Mouse (Mus musculus) hindbrain, embryonic 14.5 days (tissue): ENCODE results near the gene Mrpl20. TPM values are rescaled to one million over a fixed set of nuclear protein-coding genes. Genes with fewer than 3 reads are reported as not detected.
A peak's percentile ranks its signal among the peaks of the same experiment; 100 is the strongest.

Experiments
- ATAC-seq: fragments of 200-750 bp; cut with Nextera tagmentation; 2 replicates; pipeline ENCODE4 v1.8.0; 2017; ENCODE audit warnings: moderate number of reproducible peaks, mild to moderate bottlenecking, moderate TSS enrichment, moderate library complexity; ENCODE audit not compliant: low FRiP score
- DNase-seq: peaks from one replicate; pipeline ENCODE4 v3.0.0-alpha.2; 2015; ENCODE audit warnings: low spot score
- H3K27ac ChIP-seq: fragments of 300-500 bp; sonication (generic); 2 replicates; pipeline ENCODE4 v1.5.1; 2014; ENCODE audit warnings: mild to moderate bottlenecking, moderate library complexity
- H3K27me3 ChIP-seq: fragments of 300-500 bp; sonication (generic); 2 replicates; pipeline ENCODE4 v1.6.1; 2014; ENCODE audit warnings: mild to moderate bottlenecking, low read length, mixed read lengths; ENCODE audit not compliant: control insufficient read depth, insufficient read depth
- H3K36me3 ChIP-seq: fragments of 300-500 bp; sonication (generic); replicated peaks from 2 replicates; pipeline ENCODE4 v1.6.1; 2014; ENCODE audit not compliant: control insufficient read depth, insufficient read depth
- H3K4me1 ChIP-seq: fragments of 300-500 bp; sonication (generic); replicated peaks from 2 replicates; pipeline ENCODE4 v1.6.1; 2014; ENCODE audit warnings: antibody characterized with exemption, low read length, mixed read lengths; ENCODE audit not compliant: control insufficient read depth, insufficient read depth
- H3K4me2 ChIP-seq: fragments of 300-500 bp; sonication (generic); replicated peaks from 2 replicates; pipeline ENCODE4 v1.6.1; 2014; ENCODE audit warnings: mild to moderate bottlenecking, moderate library complexity
- H3K4me3 ChIP-seq: fragments of 300-500 bp; sonication (generic); replicated peaks from 2 replicates; pipeline ENCODE4 v1.5.1; 2014; ENCODE audit warnings: mild to moderate bottlenecking, low read length
- H3K9ac ChIP-seq: fragments of 300-500 bp; sonication (generic); 2 replicates; pipeline ENCODE4 v1.6.1; 2014
- H3K9me3 ChIP-seq: fragments of 300-500 bp; sonication (generic); 2 replicates; pipeline ENCODE4 v1.6.1; 2016; ENCODE audit warnings: low read length; ENCODE audit not compliant: control insufficient read depth
- WGBS: fragments of 180-500 bp; shearing (Covaris S2); extraction: QIAGEN DNeasy Blood & Tissue Kit; methylation state at CpG from one replicate; pipeline ENCODE4 v1.1.7; 2014; 5-methylcytosine and 5-hydroxymethylcytosine counted together
- microRNA-seq: library from miRNA; unstranded; fragments of <30 nt; microRNA quantifications from one replicate; pipeline ENCODE4, GENCODE M21; 2016
- polyA plus RNA-seq: library from polyadenylated mRNA; unstranded; fragments of >200 nt; fragmentation: Nextera tagmentation; extraction: Ambion mirVana; gene quantifications from 2 replicates; pipeline ENCODE4 v1.2.1, GENCODE M21; 2014

The Mrpl20 gene
- polyA plus RNA-seq, 1 experiment from 2014 or later, result 267 TPM

DNA sequence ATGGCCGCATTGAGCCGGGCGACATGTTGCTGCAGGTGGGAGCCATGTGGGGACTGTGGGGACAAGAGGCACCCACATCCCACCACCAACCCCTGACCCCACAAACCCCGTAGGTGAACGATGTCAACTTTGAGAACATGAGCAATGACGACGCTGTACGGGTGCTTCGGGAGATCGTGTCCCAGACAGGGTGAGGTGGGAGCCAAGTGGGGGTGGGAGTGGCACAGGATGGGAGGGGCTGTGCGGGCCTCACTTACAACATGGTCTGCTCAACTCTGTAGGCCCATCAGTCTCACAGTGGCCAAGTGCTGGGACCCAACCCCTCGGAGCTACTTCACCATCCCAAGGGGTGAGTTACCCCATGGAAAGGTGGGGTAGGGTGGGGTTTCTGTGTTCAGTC, 52.3 kb downstream of the Mrpl20 start:
- H3K36me3 ChIP-seq, result peaks cover 59% of the 10 kb centered on the region
- whole genome bisulfite sequencing, result 98% methylated on average over 12 of the region's 12 CpGs

DNA sequence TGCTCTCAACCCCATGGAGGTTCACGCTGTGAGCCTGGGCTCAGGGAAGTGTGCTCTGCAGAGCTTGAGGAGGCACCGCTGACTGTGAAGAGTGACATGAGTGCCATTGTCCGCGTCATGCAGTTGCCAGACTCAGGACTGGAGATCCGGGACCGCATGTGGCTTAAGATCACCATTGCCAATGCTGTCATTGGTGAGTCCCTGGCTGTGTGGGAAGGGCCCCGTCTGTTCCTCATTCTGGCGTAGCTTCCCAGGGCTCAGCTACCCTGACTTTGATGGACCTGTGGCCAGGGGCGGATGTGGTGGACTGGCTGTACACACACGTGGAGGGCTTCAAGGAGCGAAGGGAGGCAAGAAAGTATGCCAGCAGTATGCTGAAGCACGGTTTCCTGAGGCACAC, 53.4 kb downstream of the Mrpl20 start:
- Histone ChIP-seq H3K4me2 (no peak overlapping the region), H3K4me3 (no peak overlapping the region), H3K27ac (no peak overlapping the region), H3K27me3 (no peaks in the 10 kb centered on the region), H3K36me3 (peaks cover 69% of the 10 kb centered on the region), H3K9me3 (no peaks in the 10 kb centered on the region), H3K4me1 (no peaks in the 10 kb centered on the region), H3K9ac (no peak overlapping the region)
- DNase-seq (no peak), ATAC-seq (no peak)
- 90% methylated on average over 12 of the region's 12 CpGs for WGBS

More for the DNA sequence above, 52.3 kb downstream of the Mrpl20 start:
- Histone ChIP-seq H3K27me3 (no peaks in the 10 kb centered on the region), H3K4me2 (no peak overlapping the region), H3K4me3 (no peak overlapping the region), H3K27ac (no peak overlapping the region), H3K9ac (no peak overlapping the region), H3K9me3 (no peaks in the 10 kb centered on the region), H3K4me1 (peaks cover 4% of the 10 kb centered on the region; the same call in 1 of the 2 replicates)
- DNase-seq, result no peak
- 0 out of 2 replicates have a peak, but pooled peaks have one; percentile 7 for ATAC-seq

DNA sequence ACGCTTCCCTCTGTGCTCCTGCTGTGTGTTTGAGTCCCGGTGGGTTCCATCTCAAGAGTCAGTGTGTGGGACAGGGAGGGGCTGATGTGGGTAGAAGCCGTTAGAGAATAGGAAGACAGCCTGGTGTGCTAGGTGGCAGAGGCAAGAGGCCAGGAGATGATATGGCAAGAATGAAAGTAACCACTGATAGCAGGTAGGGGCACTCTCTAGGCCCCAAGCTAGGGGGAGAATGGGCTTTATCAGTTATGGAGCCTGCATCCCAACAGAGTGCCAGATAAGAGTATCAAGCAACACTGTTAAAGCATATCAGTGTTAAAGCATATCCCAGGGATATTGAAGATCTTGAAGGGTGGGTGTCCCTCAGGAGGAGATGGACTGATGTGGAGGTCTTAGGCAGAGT, 54.2 kb downstream of the Mrpl20 start:
- H3K4me3 ChIP-seq, result no peak overlapping the region
- DNase-seq (no peak), ATAC-seq (no peak)
- H3K27ac ChIP-seq, result no peak overlapping the region
- H3K27me3 ChIP-seq, result no peaks in the 10 kb centered on the region
- no peaks in the 10 kb centered on the region for H3K4me1 ChIP-seq
- H3K9ac ChIP-seq, result no peak overlapping the region
- WGBS, result 86% methylated on average over 3 of the region's 3 CpGs
- H3K4me2 ChIP-seq, result no peak overlapping the region
- H3K9me3 ChIP-seq, result no peaks in the 10 kb centered on the region
- peaks cover 77% of the 10 kb centered on the region for H3K36me3 ChIP-seq

DNA sequence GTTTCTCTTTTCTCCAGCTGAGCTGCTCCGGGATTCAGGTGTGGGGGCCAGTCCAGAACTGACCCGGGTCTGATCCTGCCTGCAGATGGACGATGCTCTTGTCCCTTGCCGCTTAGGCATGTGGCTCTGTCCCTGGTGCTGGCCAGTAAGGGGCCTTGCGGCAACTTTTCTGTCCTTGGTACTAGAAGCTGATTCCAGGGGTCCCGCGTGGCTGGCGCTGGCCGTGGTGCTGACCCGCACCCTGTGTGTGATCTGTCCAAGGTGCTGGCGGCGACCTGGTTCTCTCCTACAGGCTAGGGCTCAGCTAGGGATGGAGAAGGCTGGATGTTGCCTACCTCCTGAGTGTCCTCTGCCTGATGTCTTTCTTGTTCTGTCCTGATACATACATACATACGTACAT, 56.6 kb downstream of the Mrpl20 start:
- Histone ChIP-seq H3K4me1 (no peaks in the 10 kb centered on the region), H3K9ac (no peak overlapping the region), H3K27me3 (no peaks in the 10 kb centered on the region), H3K9me3 (no peaks in the 10 kb centered on the region), H3K4me2 (no peak overlapping the region), H3K4me3 (no peak overlapping the region), H3K36me3 (peaks cover 78% of the 10 kb centered on the region), H3K27ac (no peak overlapping the region)
- no peak for ATAC-seq
- no peak for DNase-seq
- 34% methylated on average over 13 of the region's 13 CpGs for WGBS

Small RNA genes within 50 kb of the gene (microRNA-seq; reads per million reads assigned to microRNA genes)
- gene Gm27743, result not detected

Other genes starting within 250 kb of the Mrpl20 start
- gene Nadk, start 240.5 kb upstream of the Mrpl20 start, polyA plus RNA-seq, result 82.9 and 92.1 TPM in 2 replicates
- 19.9 and 23.6 TPM in 2 replicates for gene Slc35e2, start 201.5 kb upstream of the Mrpl20 start, polyA plus RNA-seq
- gene Cdk11b, start 178.0 kb upstream of the Mrpl20 start, polyA plus RNA-seq, result 43.2 and 47.7 TPM in 2 replicates
- gene Gm10563, start 157.5 kb upstream of the Mrpl20 start, polyA plus RNA-seq, result not detected in 2 replicates
- gene Mmp23, start 149.5 kb upstream of the Mrpl20 start, polyA plus RNA-seq, result 2.7 and 2.9 TPM in 2 replicates
- 44.9 and 46.1 TPM in 2 replicates for gene Mib2, start 133.7 kb upstream of the Mrpl20 start, polyA plus RNA-seq
- 9.0 and 10.3 TPM in 2 replicates for gene Fndc10, start 108.5 kb upstream of the Mrpl20 start, polyA plus RNA-seq
- 164 and 169 TPM in 2 replicates for gene Ssu72, start 98.1 kb upstream of the Mrpl20 start, polyA plus RNA-seq
- gene Tmem240, start 68.1 kb upstream of the Mrpl20 start, polyA plus RNA-seq, result 8.8 and 9.3 TPM in 2 replicates
- 73.0 and 82.2 TPM in 2 replicates for gene Atad3a, start 41.8 kb upstream of the Mrpl20 start, polyA plus RNA-seq
- gene Vwa1, start 28.2 kb upstream of the Mrpl20 start, polyA plus RNA-seq, result 24.7 and 27.6 TPM in 2 replicates
- 0.84 and 0.93 TPM in 2 replicates for gene Tmem88b, start 17.0 kb upstream of the Mrpl20 start, polyA plus RNA-seq
- not detected in 2 replicates for gene Ankrd65, start 12.4 kb upstream of the Mrpl20 start, polyA plus RNA-seq
- 131 and 133 TPM in 2 replicates for gene Ccnl2, start 9.6 kb downstream of the Mrpl20 start, polyA plus RNA-seq
- gene Aurkaip1, start 28.4 kb downstream of the Mrpl20 start, polyA plus RNA-seq, result 114 and 126 TPM in 2 replicates
- 24.5 and 25.8 TPM in 2 replicates for gene Mxra8, start 36.8 kb downstream of the Mrpl20 start, polyA plus RNA-seq
- gene Dvl1, start 44.5 kb downstream of the Mrpl20 start, polyA plus RNA-seq, result 13.6 and 15.6 TPM in 2 replicates
- gene Tas1r3, start 60.5 kb downstream of the Mrpl20 start, polyA plus RNA-seq, result 0.40 and 0.41 TPM in 2 replicates
- gene Cptp, start 66.6 kb downstream of the Mrpl20 start, polyA plus RNA-seq, result 33.5 TPM in 2 replicates
- gene Ints11, start 66.7 kb downstream of the Mrpl20 start, polyA plus RNA-seq, result 69.6 and 71.4 TPM in 2 replicates
- 51.8 and 53.8 TPM in 2 replicates for gene Pusl1, start 88.9 kb downstream of the Mrpl20 start, polyA plus RNA-seq
- gene Acap3, start 88.9 kb downstream of the Mrpl20 start, polyA plus RNA-seq, result 71.8 and 73.5 TPM in 2 replicates
- 120 and 125 TPM in 2 replicates for gene Ube2j2, start 141.0 kb downstream of the Mrpl20 start, polyA plus RNA-seq
- 11.2 and 13.5 TPM in 2 replicates for gene C1qtnf12, start 159.4 kb downstream of the Mrpl20 start, polyA plus RNA-seq
- 38.4 and 38.8 TPM in 2 replicates for gene B3galt6, start 189.8 kb downstream of the Mrpl20 start, polyA plus RNA-seq
- 112 and 114 TPM in 2 replicates for gene Sdf4, start 190.0 kb downstream of the Mrpl20 start, polyA plus RNA-seq
- 0.79 TPM in 1 of 2 replicates, not detected in the other for gene Tnfrsf4, start 211.0 kb downstream of the Mrpl20 start, polyA plus RNA-seq
- gene Tnfrsf18, start 223.3 kb downstream of the Mrpl20 start, polyA plus RNA-seq, result 1.9 and 2.3 TPM in 2 replicates